Mouse (Mus musculus) forebrain, postnatal 0 days (tissue): ENCODE results near the gene Nmt1. TPM values are rescaled to one million over a fixed set of nuclear protein-coding genes. Genes with fewer than 3 reads are reported as not detected.

Experiments
- ATAC-seq: fragments of 200-750 bp; cut with Nextera tagmentation; 2 replicates; pipeline ENCODE4 v1.8.0; 2017; ENCODE audit warnings: mild to moderate bottlenecking, moderate library complexity
- DNase-seq: peaks from one replicate; pipeline ENCODE4 v3.0.0-alpha.2; 2015
- H3K27ac ChIP-seq: fragments of 300-500 bp; sonication (generic); 2 replicates; pipeline ENCODE4 v1.5.1; 2014; ENCODE audit warnings: low read depth, mild to moderate bottlenecking, antibody characterized with exemption, low read length, moderate library complexity, mixed read lengths
- H3K27me3 ChIP-seq: fragments of 300-500 bp; sonication (generic); 2 replicates; pipeline ENCODE4 v1.6.1; 2014; ENCODE audit warnings: mild to moderate bottlenecking, low read length, mixed read lengths; ENCODE audit not compliant: insufficient read depth
- H3K36me3 ChIP-seq: fragments of 300-500 bp; sonication (generic); 2 replicates; pipeline ENCODE4 v1.6.1; 2014; ENCODE audit warnings: mild to moderate bottlenecking, moderate library complexity; ENCODE audit not compliant: insufficient read depth
- H3K4me1 ChIP-seq: fragments of 300-500 bp; sonication (generic); 2 replicates; pipeline ENCODE4 v1.6.1; 2014; ENCODE audit warnings: antibody characterized with exemption; ENCODE audit not compliant: insufficient read depth
- H3K4me2 ChIP-seq: fragments of 300-500 bp; sonication (generic); 2 replicates; pipeline ENCODE4 v1.6.1; 2014; ENCODE audit warnings: low read depth, mild to moderate bottlenecking, moderate library complexity
- H3K4me3 ChIP-seq: fragments of 300-500 bp; sonication (generic); 2 replicates; pipeline ENCODE4 v1.5.1; 2014; ENCODE audit warnings: low read depth, low read length, mixed read lengths
- H3K9ac ChIP-seq: fragments of 300-500 bp; sonication (generic); 2 replicates; pipeline ENCODE4 v1.6.1; 2014; ENCODE audit warnings: mild to moderate bottlenecking
- H3K9me3 ChIP-seq: fragments of 300-500 bp; sonication (generic); 2 replicates; pipeline ENCODE4 v1.6.1; 2016; ENCODE audit warnings: low read length
- CTCF ChIP-seq: sonication (generic); IDR thresholded peaks from 2 replicates; pipeline ENCODE4 v1.5.1; 2016; ENCODE audit warnings: antibody characterized with exemption, control low read depth, low read depth
- WGBS: fragments of 180-500 bp; shearing (Covaris S2); extraction: QIAGEN DNeasy Blood & Tissue Kit; methylation state at CpG from one replicate; pipeline ENCODE4 v1.1.7; 2014; 5-methylcytosine and 5-hydroxymethylcytosine counted together
- polyA plus RNA-seq: library from polyadenylated mRNA; unstranded; fragments of >200 nt; fragmentation: Nextera tagmentation; extraction: Ambion mirVana; gene quantifications from 2 replicates; pipeline ENCODE4 v1.2.1, GENCODE M21; 2015
- total RNA-seq: library from RNA; depleted of rRNA; stranded (reverse); fragments of >200 nt; gene quantifications from 2 replicates; pipeline ENCODE4 v1.2.3, GENCODE M21; 2014

The Nmt1 gene
- total and polyA plus RNA-seq, 2 experiments from 2014 or later, result 35.0 to 63.2 TPM

DNA sequence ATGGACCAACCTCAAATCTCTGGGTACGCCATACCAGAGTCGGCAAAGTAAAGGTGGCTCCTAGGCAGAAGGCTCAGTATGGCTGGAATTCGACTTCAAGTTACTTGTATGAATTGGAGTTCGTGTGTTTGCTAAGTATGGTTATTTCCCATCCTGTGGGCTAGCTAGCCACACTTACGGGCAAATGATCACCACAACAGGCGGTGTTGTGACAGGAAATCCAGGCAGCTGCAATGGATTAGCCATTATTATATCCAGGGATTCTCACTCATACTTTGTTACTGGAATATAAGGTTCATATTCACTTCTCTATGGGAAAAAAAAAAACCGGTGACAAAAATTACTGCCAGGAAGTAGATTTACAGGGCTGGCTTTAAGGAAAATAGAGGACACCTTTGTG is 8.7 kb upstream of the Nmt1 start:
- Histone ChIP-seq H3K4me1 (peaks cover 10% of the 10 kb centered on the region; the same call in 1 of the 2 replicates), H3K9ac (no peak overlapping the region), H3K36me3 (no peaks in the 10 kb centered on the region), H3K4me2 (no peak overlapping the region), H3K27me3 (no peaks in the 10 kb centered on the region), H3K9me3 (no peaks in the 10 kb centered on the region), H3K27ac (no peak overlapping the region), H3K4me3 (no peak overlapping the region)
- ATAC-seq, result no peak
- no peak for TF ChIP-seq CTCF
- DNase-seq, result no peak
- 92% methylated on average over 7 of the region's 7 CpGs for WGBS

GRCm38 (mm10) chr11:103020713-103021335 is 7.2 kb upstream of the Nmt1 start:
- Histone ChIP-seq H3K9ac (no peak overlapping the region), H3K4me2 (no peak overlapping the region), H3K36me3 (no peaks in the 10 kb centered on the region), H3K27ac (no peak overlapping the region), H3K4me1 (peaks cover 5% of the 10 kb centered on the region; the same call in 1 of the 2 replicates), H3K9me3 (no peaks in the 10 kb centered on the region), H3K27me3 (no peaks in the 10 kb centered on the region), H3K4me3 (no peak overlapping the region)
- ATAC-seq (no peak), DNase-seq (no peak)
- 67% methylated on average over 3 of the region's 3 CpGs for WGBS
- TF ChIP-seq CTCF, result no peak

DNA sequence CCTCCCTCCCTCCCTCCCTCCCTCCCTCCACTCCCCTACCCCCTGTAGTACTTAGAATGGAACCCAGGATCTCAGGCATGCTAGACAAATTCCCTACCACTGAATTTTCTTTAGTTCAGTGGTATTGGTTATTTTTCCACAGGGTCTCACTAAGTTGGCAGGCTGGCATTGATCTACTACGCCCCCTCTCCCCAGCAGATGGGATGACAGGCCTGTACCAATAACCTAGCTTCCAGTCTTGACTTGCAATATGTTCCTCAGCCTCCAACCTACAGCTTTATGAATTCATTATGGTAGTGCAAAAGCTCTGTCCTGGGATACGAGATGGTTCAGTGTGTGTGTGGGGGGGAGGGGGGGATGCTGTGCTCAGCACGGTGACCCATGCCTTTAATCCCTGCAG is 4.0 kb upstream of the Nmt1 start:
- WGBS, result 80% methylated on average over 3 of the region's 3 CpGs
- no peaks in the 10 kb centered on the region for H3K27me3 ChIP-seq
- no peaks in the 10 kb centered on the region for H3K9me3 ChIP-seq
- no peak overlapping the region for H3K27ac ChIP-seq
- H3K36me3 ChIP-seq, result no peaks in the 10 kb centered on the region
- H3K4me2 ChIP-seq, result no peak overlapping the region
- H3K4me3 ChIP-seq, result no peak overlapping the region
- ATAC-seq (no peak), DNase-seq (no peak)
- peaks cover 10% of the 10 kb centered on the region for H3K4me1 ChIP-seq
- TF ChIP-seq CTCF, result no peak
- no peak overlapping the region for H3K9ac ChIP-seq

- 91% methylated on average over 3 of the region's 3 CpGs for WGBS
- no peaks in the 10 kb centered on the region for H3K9me3 ChIP-seq
- TF ChIP-seq CTCF, result no peak
- H3K27ac ChIP-seq, result no peak overlapping the region
- DNase-seq (no peak), ATAC-seq (no peak)
- no peaks in the 10 kb centered on the region for H3K36me3 ChIP-seq
- peaks cover 16% of the 10 kb centered on the region for H3K4me1 ChIP-seq
- no peak overlapping the region for H3K4me3 ChIP-seq
- no peaks in the 10 kb centered on the region for H3K27me3 ChIP-seq
- H3K9ac ChIP-seq, result no peak overlapping the region
- peak overlapping the region; percentile 71; the same call in 1 of the 2 replicates for H3K4me2 ChIP-seq
Measured at GRCm38 (mm10) chr11:103026901-103027300, 1.1 kb upstream of the Nmt1 start.

DNA sequence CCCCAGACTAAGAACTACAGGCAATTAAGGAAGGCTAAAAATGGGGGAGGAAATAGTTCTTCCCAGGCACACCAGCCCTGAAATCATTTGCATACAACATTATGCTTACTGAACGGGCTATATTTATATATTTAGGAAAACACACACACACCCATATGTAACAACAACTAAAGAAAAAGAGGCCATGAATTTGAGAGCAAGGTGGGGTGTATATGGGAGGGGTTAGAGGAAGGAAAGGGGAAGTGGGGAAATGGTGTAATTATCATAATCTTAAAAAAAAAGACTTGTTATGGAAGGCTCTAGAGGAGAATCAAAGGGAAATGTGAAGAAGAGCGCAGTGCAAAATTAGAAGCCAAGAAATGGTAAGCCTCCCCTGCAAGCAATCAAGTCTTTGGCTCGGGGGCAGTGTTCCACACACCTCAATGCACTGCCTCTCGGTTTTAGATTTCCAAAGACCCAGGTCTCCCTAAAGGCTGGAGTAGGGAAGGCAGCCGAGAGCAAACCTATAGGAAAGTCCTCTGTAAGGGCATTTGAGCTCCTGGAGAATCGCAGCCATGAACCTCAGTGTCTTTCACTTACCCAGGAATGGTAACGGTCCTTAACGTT is 317 bp upstream of the Nmt1 start:
- 17% methylated on average over 8 of the region's 8 CpGs for WGBS
- ATAC-seq, result peak; percentile 10; the same call in 1 of the 2 replicates

DNA sequence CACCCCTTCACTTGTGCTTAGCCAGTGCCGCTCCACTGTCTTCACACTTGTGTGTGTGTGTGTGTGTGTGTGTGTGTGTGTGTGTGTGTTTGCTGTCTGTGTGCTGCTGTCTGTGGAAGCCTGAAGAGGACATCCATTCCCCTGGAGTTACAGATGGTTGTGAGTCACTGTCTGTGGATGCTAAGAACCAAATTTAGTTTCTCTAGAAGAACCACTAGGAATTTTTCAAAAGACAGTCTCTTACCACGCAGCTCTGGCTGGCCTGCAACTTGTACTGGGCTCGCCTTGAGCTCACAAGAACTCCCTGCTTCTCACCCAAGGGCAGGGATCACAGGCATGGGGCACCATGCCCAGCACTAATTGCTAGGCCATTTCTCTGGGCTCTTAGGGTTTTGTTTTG is 5.0 kb downstream of the Nmt1 start:
- Histone ChIP-seq H3K4me3 (no peak overlapping the region), H3K9ac (no peak overlapping the region), H3K4me2 (no peak overlapping the region), H3K9me3 (no peaks in the 10 kb centered on the region), H3K36me3 (no peaks in the 10 kb centered on the region), H3K27me3 (no peaks in the 10 kb centered on the region), H3K4me1 (peaks cover 7% of the 10 kb centered on the region), H3K27ac (no peak overlapping the region)
- ATAC-seq (no peak), DNase-seq (no peak)
- TF ChIP-seq CTCF, result no peak
- 78% methylated on average over 3 of the region's 3 CpGs for WGBS

More for the DNA sequence above, 317 bp upstream of the Nmt1 start:
- no peaks in the 10 kb centered on the region for H3K9me3 ChIP-seq
- H3K4me2 ChIP-seq, result peak overlapping the region; percentile 71
- no peaks in the 10 kb centered on the region for H3K27me3 ChIP-seq
- peak overlapping the region; percentile 51 for H3K4me3 ChIP-seq
- H3K4me1 ChIP-seq, result peaks cover 16% of the 10 kb centered on the region
- H3K36me3 ChIP-seq, result no peaks in the 10 kb centered on the region
- H3K27ac ChIP-seq, result peak overlapping the region; percentile 76
- peak overlapping the region; percentile 60 for H3K9ac ChIP-seq
- TF ChIP-seq CTCF, result no peak
- DNase-seq, result no peak

GRCm38 (mm10) chr11:103035007-103035406 is 7.0 kb downstream of the Nmt1 start:
- H3K27me3 ChIP-seq, result no peaks in the 10 kb centered on the region
- no peak for TF ChIP-seq CTCF
- no peaks in the 10 kb centered on the region for H3K36me3 ChIP-seq
- no peaks in the 10 kb centered on the region for H3K9me3 ChIP-seq
- H3K4me2 ChIP-seq, result no peak overlapping the region
- no peak for DNase-seq
- WGBS, result 88% methylated on average over 6 of the region's 6 CpGs
- H3K4me3 ChIP-seq, result no peak overlapping the region
- no peak overlapping the region for H3K9ac ChIP-seq
- H3K4me1 ChIP-seq, result no peaks in the 10 kb centered on the region
- no peak overlapping the region for H3K27ac ChIP-seq
- ATAC-seq, result no peak
